Mouse (Mus musculus) lung, adult 2 months (tissue): ENCODE results near the gene Alox5ap.

ENCODE experiments used
- CTCF ChIP-seq: fragments of 200-500 bp; IDR thresholded peaks from 2 replicates; pipeline ENCODE4 v1.5.1; 2011; ENCODE audit warnings: mild to moderate bottlenecking, low read length, control low read depth; ENCODE audit not compliant: insufficient read depth
- POLR2A ChIP-seq: fragments of 200-500 bp; IDR thresholded peaks from 2 replicates; pipeline ENCODE4 v1.6.1; 2011; ENCODE audit warnings: low read depth, mild to moderate bottlenecking, control low read depth, low read length, borderline replicate concordance; ENCODE audit errors: extremely low read depth

DNA sequence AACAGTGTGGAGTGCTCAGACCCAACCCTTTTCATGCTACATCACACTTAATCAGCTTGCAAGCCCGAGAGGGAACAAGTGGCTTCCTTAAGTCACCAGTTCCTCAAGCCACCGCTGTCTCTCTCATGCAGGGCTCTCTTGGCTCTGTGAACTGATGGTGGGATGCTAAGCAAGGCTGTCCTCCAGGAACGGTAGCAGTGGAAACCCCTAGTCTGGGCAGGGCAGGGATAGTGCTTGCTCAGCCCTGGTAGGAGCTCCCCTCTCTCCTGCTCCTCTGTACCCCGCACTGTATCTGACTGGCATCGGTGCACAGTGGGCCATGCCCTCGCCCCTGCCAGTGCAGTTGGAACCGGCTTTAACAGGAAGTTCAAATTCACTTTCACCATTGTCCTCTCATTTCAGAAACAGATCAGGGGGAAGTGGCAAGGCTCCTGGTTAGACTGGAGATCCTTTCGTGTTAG is 2.2 kb downstream of the Alox5ap start:
- TF ChIP-seq CTCF (no peak), POLR2A (no peak)
